Mouse (Mus musculus) adrenal gland, postnatal 4 days (tissue): ENCODE measurements around the gene Cldn9. TPM values are rescaled to one million over a fixed set of nuclear protein-coding genes. Genes with fewer than 3 reads are reported as not detected.

Experiments
- DNase-seq, 2 experiments: peaks; one replicate each; pipeline ENCODE4 v3.0.0; 2021 to 2022; ENCODE audit warnings: low spot score in 2 of 2, mixed read lengths in 2 of 2
- long read RNA-seq, 2 experiments: library from polyadenylated mRNA; stranded (forward); transcript quantifications; one replicate each; pipeline ENCODE4 v2.0.0; 2021
- total RNA-seq, 2 experiments: library from RNA; stranded (reverse); gene quantifications; 2 replicates each; pipeline ENCODE4 v1.2.3; 2021

The Cldn9 gene
- 1 to 10 TPM in 1 of 2 experiments, not detected in 1; 2.4 TPM for total RNA-seq
- long read RNA-seq, experiment 1, result 0 reads
- long read RNA-seq, experiment 2, partial matches to known transcripts, result 0 of 3 reads
- long read RNA-seq, experiment 2, other reads (novel, unspliced or antisense), result 0 of 3 reads

GRCm38 (mm10) chr17:23683856-23684672 lies at the start of gene Cldn9:
Gene Cldn9, minus strand, starts transcription at chr17:23684026.
- no peak for DNase-seq

DNA sequence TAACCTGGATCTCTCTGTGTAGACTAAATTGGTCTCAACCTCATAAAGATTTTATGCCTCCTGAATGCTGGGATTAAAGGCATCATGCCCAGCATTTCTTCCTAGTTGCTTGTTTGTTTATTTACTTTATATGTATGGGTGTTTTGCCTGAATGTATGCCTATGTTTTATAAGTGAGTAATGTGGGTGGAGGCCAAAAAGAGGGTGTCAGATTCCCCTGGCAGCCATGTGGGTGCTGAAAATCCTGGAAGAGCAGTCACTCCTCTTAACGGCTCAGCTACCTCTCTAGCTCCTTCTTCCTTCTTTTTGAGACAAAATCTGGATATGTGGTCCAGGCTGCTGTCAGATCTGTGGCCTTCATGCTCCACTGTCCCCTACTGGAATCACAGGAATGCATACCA lies 46.6 kb upstream of the Cldn9 start:
- DNase-seq, result no peak

- DNase-seq, result peak in 1 of 2 experiments; percentile 75
These were observed 42.9 kb upstream of the Cldn9 start for GRCm38 (mm10) chr17:23726758-23727142.

DNA sequence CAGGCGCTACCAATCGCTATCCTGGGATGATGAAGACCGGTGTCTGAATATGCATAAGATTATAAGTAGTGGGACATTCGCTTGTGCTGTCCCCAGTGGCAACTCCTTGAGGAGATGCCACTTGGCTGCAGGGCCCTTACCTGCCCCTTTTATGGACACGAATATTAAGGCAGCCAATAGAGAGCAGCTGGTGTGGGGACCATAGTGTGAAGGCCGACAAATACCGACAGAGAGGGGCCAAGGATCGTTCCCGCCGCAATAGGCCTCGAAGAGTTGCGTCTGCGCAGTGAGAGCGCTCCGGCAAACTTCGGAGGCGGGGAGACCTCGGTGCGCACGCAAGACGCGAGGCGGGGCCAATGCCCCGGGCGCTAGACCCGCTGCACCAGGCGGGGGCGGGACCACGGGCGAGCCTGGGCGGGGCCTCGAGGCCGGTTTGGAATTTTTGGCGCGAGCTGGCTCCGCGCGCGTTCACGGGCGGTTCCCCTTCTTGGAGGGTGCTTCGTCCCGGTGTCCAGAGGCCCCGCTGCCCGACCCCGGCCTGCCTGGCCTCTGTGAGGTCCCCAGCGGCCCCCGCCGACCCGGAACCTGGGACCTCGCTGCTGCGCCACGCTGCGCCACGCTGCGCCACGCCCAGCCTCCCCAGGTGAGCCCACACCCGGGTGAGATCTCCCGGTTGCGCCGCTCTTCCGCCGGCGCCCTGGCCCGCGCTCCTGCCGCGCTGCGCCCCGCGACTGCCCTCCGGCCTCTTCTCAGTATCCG lies 42.4 kb upstream of the Cldn9 start, which contains the start of gene Pkmyt1:
Pkmyt1 (plus strand) TSS at position 338 of the 759 bp plus-strand sequence.
- peak; percentile 89 to 93 for DNase-seq

DNA sequence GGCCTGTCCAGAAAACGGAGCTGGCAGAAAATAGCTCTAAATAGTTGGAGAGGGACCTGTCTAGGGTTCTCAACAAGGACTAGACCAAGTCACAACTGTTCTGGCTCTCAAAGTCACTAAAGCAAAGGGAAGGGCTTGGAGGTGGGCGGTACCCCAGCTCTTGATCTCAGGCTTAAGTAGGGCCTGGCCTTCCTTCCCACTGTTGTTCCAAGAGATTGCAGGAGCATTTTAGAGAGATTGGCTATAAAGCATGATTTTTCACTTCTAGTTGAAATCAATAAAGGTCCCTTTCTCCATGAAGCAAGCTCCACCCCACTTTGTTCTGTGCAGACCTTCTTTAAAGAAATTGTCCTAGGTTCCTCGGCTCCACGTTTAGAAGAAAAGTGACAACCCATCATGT lies 41.7 kb upstream of the Cldn9 start:
- no peak for DNase-seq

DNA sequence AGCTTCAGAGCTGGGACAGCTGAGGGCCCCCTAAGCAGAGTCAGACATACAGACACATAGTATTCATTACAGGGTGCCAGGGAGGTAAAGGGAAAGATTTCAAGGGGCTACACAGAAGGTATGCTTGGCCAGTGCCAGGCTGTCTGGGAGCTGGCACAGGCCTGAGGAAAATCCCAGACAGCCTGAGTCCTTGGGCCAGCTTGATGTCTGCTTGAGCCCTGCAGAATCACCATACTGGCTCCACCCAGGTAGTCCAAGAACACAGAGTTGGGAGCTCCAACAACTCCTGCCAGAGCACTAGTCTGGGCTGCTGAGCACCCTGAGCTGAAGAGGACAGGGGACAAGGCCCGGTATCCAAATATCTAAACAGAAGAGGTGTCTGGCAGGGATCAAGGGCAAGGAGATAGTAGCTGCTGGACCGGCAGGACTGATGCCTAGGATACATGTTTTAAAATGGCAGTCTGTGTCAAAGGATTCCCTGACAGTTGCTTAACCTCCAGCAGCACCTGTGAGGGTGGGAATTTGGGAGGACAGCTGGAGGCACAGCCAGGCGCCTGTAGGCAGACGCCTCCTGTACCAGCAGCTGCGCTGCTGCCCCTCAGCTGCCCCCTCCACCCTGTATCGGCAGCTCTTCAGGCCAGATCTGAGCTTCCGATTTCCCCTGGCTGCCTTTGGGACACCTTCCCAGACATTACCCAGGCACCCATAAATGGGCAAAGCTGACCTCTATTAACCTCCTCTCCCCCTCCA lies 38.7 kb upstream of the Cldn9 start, which contains the start of gene 1520401A03Rik:
1520401A03Rik (minus strand) TSS at position 408 of the 750 bp plus-strand sequence.
- no peak for DNase-seq

DNA sequence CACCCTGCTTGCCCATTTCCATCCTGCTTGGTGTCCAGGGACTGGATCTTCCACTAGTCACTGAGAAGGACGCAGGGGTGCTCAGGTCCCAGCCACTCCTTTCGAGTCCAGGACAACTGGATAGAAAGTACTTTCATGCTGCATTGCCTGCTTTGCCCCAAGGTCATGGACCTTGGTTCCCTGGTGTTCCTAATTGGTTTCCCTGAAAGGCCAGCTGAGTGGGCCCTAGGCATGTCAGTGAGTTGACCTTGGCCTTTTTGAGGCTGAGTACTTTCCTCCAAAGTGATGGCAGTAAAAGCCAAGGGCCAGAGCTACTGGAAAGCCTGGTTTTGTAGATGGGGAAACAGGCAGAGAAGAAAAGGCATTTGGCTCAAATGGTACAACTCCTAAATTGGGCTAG lies 38.1 kb upstream of the Cldn9 start:
- DNase-seq, result no peak

GRCm38 (mm10) chr17:23719455-23719854 lies 35.6 kb upstream of the Cldn9 start:
- no peak for DNase-seq

DNA sequence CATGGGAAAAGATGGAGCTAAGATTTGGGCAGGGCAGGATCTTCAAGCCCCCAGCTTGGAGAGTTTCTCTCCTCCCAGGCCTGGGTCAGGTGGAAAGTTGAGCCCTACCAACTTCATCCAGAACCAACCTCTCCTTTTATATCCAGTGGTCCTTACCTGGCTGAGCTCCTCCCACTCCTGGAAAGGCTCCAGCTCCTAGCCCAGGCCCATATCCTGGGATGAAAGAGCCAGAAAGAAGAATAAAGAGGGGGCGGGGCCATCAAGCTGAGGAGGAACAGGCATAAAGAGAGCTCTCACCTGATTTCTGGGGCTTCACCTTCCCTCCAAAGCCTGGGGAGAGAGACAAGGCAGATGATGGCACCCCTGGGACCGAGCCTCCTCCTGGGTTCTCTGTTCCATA lies 33.2 kb upstream of the Cldn9 start:
- DNase-seq, result no peak

- peak; percentile 53 to 58 for DNase-seq
These were observed 22.4 kb upstream of the Cldn9 start for GRCm38 (mm10) chr17:23706212-23706611.

DNA sequence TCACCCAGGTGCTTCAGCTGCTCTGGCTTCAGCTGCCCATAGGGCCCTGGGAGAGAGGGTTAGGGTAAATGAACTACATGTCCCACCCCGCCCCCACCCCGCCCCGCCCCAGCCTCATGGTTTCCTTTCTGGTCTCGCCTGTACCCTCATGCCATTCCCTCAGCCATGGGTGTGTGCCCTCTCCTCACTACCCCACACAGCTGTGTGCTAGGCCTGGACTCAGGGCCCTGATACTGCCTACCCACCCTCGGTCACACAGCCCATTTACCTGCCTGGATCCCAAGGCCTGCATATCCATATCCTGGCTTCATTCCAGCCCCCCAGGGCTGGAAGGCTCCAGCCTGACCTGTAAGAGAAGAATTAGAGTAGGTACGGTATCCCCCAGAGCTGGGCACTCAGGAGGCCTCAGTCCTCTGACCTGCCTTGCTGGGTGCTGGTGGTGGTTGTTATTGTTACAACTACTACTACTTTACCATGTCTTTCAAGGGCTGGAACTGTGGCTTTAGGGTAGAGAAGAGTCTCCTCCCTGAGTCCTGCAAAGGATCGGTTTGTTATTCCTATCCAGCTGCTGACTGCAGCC lies 21.8 kb upstream of the Cldn9 start:
- DNase-seq, result no peak

DNA sequence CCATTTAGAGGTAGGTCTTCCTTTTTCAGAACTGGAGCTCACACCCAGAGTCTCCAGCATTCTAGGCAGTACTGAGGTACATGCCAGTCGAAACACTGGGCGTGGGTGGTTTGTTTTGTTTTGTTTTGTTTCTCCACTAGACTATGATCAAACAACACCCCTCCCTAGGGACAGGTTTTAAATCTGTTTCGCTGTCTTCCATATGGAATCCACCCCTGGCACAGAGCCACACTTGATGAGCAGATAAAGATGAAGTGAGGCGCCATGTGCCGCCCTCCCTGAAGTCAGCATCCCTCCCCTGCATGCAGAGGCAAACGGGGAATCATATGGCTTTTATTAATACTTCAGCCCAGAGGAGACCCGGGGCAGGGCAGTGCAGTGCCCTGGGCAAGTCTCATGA lies 20.9 kb upstream of the Cldn9 start:
- no peak for DNase-seq

- DNase-seq, result no peak
These were observed 19.5 kb upstream of the Cldn9 start for GRCm38 (mm10) chr17:23703301-23703700.

DNA sequence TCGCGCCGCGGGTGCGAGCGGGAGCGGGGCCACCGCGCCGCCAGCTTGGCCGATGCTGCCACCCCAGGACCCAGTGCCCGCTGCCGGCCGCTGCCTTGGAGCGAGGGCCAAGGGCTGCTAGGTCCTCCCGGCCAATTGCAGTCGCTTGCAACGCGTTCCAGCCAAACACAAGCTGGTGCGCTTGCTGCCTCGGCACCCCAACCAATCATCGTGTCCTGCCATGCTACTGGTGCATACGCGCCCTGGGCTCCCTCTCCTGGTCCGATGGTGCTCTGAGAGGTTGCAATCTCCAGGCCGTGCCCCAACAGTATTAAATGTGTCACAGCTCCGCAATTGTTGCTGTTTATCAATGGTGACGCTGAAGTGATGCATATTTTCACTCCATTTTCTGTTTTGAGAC lies 16.3 kb upstream of the Cldn9 start:
- peak; percentile 70 to 73 for DNase-seq

GRCm38 (mm10) chr17:23699131-23700077 lies 15.6 kb upstream of the Cldn9 start:
- DNase-seq, result no peak

DNA sequence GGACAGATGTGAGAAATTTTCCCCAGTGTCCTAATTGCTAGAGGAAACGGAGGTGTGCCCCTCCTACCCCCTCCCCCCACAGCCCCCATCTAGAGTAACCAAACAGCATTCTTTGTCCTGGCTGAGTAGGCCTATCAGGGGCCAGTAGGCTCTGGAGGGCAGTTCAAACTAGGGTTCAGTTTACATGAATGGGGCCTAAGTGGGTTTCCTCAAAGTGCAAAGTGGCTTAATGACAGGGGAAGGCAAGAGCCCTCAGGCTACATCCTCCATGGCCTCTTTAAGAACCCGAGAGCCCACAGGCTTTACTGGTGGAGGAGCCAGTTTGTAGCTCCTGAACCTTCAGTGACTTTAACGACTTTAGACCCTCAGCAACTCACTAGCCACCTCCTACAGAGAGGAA lies 12.0 kb upstream of the Cldn9 start:
- DNase-seq, result no peak

DNA sequence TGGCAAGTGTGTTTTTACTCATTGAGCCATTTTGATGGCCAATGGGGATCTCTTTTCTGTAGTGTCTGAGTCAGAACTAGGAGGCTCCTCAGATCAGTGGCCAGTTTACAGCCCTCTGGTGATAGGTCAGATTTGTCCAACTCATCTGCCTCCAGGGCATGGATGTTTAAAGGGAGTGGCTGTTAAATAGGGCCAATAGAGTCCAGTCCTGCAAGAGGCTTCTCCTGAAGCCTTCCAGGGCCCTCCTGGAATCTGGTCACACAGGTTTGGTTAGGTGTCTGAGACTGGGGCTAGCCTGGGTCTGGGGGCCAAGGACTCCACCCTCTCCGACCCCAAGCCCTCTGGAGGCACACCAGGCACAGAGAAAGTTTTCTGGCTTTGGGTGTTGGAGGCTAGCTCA lies 10.7 kb upstream of the Cldn9 start:
- DNase-seq, result no peak

DNA sequence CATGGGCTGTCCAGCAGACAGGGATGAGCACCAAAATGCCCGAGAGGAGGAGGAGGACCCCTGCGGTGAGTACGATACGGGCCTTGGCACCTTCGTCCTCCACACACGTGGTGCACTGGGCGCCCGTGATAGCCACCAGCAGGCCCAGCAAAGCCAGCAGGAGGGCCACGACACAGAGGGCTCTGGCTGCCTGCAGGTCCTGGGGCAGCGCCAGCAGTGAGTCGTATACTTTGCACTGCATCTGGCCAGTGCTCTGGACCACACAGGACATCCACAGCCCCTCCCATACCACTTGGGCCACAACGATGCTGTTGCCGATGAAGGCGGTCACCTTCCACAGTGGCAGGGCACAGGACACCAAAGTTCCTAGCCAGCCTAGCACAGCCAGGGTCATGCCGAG lies 600 bp downstream of the Cldn9 start:
- DNase-seq, result no peak

GRCm38 (mm10) chr17:23682530-23682929 lies 1.3 kb downstream of the Cldn9 start:
- no peak for DNase-seq

DNA sequence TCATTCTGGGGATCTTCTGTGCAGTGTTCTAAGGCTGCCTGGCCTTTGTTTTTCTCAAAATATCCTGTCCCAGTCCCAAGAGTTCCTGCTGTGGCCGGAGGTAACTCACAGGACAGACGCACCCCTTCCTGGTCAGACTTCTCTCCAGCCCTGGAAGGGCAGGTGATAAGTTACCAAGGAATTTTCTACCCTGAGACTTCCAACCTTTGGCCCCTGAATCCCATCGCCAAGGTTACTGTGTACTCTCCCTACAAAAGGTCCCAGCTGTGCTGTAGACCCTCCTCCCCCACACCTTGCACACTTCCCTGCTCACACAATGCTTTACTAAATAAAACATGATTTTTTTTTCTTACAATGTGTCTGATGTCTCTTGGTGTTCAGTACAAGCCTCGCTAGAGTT lies 1.7 kb downstream of the Cldn9 start:
- no peak for DNase-seq
